Mouse (Mus musculus) MN1 (cell line): Measurements from ENCODE around the gene Mmd2.

ENCODE experiments used
- DNase-seq: peaks from one replicate; pipeline ENCODE4 v3.0.0-alpha.2; 2016; ENCODE audit warnings: low spot score

The Mmd2 gene

GRCm38 (mm10) chr5:142546344-142546743 is 62.3 kb downstream of the Mmd2 start:
- DNase-seq = no peak

- DNase-seq = no peak
These were observed 63.4 kb downstream of the Mmd2 start for GRCm38 (mm10) chr5:142545014-142545795.

- DNase-seq = no peak
These were observed 71.3 kb downstream of the Mmd2 start for GRCm38 (mm10) chr5:142537286-142537685.

- DNase-seq = no peak
These were observed 73.2 kb downstream of the Mmd2 start for GRCm38 (mm10) chr5:142535388-142535787.

- DNase-seq = no peak
These were observed 78.7 kb downstream of the Mmd2 start, which contains the start of gene Papolb for GRCm38 (mm10) chr5:142529915-142530314. Gene Papolb (minus strand): TSS chr5:142530076.

GRCm38 (mm10) chr5:142524711-142525464 is 83.7 kb downstream of the Mmd2 start:
- DNase-seq = peak; percentile 59

- DNase-seq = no peak
These were observed 87.3 kb downstream of the Mmd2 start for GRCm38 (mm10) chr5:142521195-142521866.

GRCm38 (mm10) chr5:142520360-142520759 is 88.2 kb downstream of the Mmd2 start:
- DNase-seq = no peak

GRCm38 (mm10) chr5:142518973-142519372 is 89.6 kb downstream of the Mmd2 start:
- peak; percentile 24 for DNase-seq
